Mouse (Mus musculus): ENCODE results near the gene Shank2. TPM values are rescaled to one million over a fixed set of nuclear protein-coding genes. Genes with fewer than 3 reads are reported as not detected.

Shank2 gene
- polyA plus RNA-seq (2014; fragmentation: Nextera tagmentation; extraction: Ambion mirVana): 0.16 and 0.49 TPM in 2 replicates

DNA sequence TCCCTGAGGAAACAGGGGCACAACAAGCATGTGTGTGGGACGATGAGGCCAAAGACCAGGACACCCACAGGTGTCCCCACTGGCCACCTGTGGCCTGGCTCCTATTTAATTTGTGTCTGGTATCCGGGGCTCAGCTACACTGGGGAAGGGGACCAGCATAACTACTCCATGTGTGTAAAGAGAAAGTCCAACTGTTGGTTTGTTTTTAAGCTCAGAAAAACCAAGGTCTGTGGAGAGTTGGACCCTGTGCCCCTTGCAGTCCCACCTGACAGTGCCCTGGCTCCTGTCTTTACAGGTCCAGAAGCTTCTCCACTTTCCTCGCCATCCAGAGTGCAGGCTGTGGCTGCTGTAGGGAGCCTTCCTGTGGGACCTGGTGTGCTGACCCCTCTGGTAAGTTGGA, at the start of gene Shank2:
Gene Shank2 (plus strand): TSS at position 301 of the 400 bp plus-strand sequence.
- Histone ChIP-seq H3K36me3 (ENCODE audit: control insufficient read depth, insufficient read depth, low read length) (no peaks in the 10 kb centered on the region), H3K4me3 (ENCODE audit: control insufficient read depth in 1 of 2, insufficient read depth in 1 of 2, low read depth in 1 of 2, low read length in 2 of 2) (no peak within 1 kb of the TSS), H3K9ac (ENCODE audit: low read length) (no peak within 1 kb of the TSS), H3K27ac (replicated peaks in 1 of 2; ENCODE audit: control insufficient read depth in 1 of 2, insufficient read depth in 1 of 2, low read depth in 2 of 2, low read length in 2 of 2) (no peak within 1 kb of the TSS), H3K4me1 (ENCODE audit: control insufficient read depth in 2 of 2, insufficient read depth in 2 of 2, low read length in 2 of 2) (no peaks in the 10 kb centered on the region), H3K27me3 (ENCODE audit: control insufficient read depth, insufficient read depth, low read length) (no peaks in the 10 kb centered on the region), H3K9me3 (ENCODE audit: control insufficient read depth, low read length) (peaks cover 6% of the 10 kb centered on the region), H3K4me2 (ENCODE audit: low read length) (no peak within 1 kb of the TSS)
- ATAC-seq (ENCODE audit: insufficient number of reproducible peaks, insufficient read depth, low FRiP score, low read depth): no peak
- 67% methylated on average over 3 of the region's 3 CpGs for WGBS

DNA sequence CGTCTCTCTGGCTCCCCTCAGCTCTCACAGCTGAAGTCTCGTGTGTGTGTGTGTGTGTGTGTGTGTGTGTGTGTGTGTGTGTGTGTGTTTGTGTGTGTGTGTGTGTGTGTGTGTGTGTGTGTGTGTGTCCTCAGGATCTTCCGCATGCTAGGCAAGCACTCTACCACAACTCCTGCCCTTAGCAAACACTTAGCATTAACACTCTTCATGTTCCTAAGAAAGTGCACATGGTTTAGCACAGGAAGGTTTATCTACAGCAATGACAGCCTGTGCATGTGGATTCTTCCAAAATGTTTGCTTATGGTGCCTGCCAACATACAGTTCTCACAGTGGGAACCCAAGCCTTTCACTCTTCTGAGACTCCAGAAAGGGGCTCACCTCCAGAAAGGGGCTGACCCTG, 49.6 kb upstream of the Shank2 start:
- Histone ChIP-seq H3K9me3 (ENCODE audit: control insufficient read depth, low read length) (no peaks in the 10 kb centered on the region), H3K9ac (ENCODE audit: low read length) (no peak overlapping the region), H3K4me3 (ENCODE audit: control insufficient read depth in 1 of 2, insufficient read depth in 1 of 2, low read depth in 1 of 2, low read length in 2 of 2) (no peak overlapping the region), H3K4me1 (ENCODE audit: control insufficient read depth in 2 of 2, insufficient read depth in 2 of 2, low read length in 2 of 2) (no peaks in the 10 kb centered on the region), H3K4me2 (ENCODE audit: low read length) (no peak overlapping the region), H3K36me3 (ENCODE audit: control insufficient read depth, insufficient read depth, low read length) (no peaks in the 10 kb centered on the region), H3K27ac (replicated peaks in 1 of 2; ENCODE audit: control insufficient read depth in 1 of 2, insufficient read depth in 1 of 2, low read depth in 2 of 2, low read length in 2 of 2) (no peak overlapping the region), H3K27me3 (ENCODE audit: control insufficient read depth, insufficient read depth, low read length) (peaks cover 4% of the 10 kb centered on the region; the same call in 1 of the 2 replicates)
- ATAC-seq (ENCODE audit: insufficient number of reproducible peaks, insufficient read depth, low FRiP score, low read depth): no peak
- 74% methylated on average over 3 of the region's 3 CpGs for WGBS

DNA sequence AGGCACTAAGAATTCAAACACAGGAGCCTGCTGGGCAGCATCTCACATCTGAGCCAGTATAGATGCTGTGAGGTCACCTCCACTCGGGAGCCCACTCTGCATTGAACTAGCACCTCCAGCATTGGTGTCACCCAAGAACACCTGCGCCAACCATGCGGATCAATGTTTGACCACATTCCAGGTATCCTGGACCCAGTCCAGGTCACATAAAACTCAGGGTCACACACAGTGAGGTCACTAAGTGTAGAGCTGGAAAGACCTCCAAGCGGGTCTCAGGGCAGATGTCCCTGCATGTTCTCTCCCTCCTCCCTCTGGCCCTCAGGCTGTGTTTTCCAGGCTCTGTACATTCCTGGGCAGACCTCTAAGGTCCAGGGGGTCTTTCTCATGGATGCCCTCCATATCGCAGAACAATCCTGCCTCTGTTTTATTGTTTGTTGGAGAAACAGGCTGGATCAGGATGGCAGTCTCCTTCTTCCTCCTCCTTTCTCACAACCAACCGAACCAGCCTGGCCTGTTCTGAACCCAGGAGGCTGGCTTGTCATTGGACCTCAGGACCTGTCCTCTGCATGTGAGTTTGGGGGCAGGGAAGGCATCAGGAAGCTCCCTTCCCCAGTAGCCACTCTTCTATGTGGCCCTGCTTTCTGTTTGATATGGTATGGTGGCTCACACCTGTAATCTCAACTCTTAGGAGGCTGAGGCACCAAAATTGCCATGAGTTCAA, 45.0 kb upstream of the Shank2 start:
- no peak overlapping the region for H3K4me2 ChIP-seq (ENCODE audit: low read length)
- no peaks in the 10 kb centered on the region for H3K9me3 ChIP-seq (ENCODE audit: control insufficient read depth, low read length)
- no peaks in the 10 kb centered on the region for H3K36me3 ChIP-seq (ENCODE audit: control insufficient read depth, insufficient read depth, low read length)
- 83% methylated on average over 6 of the region's 6 CpGs for WGBS
- ATAC-seq (ENCODE audit: insufficient number of reproducible peaks, insufficient read depth, low FRiP score, low read depth): no peak
- no peak overlapping the region for H3K9ac ChIP-seq (ENCODE audit: low read length)
- no peak overlapping the region for H3K4me3 ChIP-seq (ENCODE audit: control insufficient read depth in 1 of 2, insufficient read depth in 1 of 2, low read depth in 1 of 2, low read length in 2 of 2)
- no peak overlapping the region for H3K27ac ChIP-seq (replicated peaks in 1 of 2; ENCODE audit: control insufficient read depth in 1 of 2, insufficient read depth in 1 of 2, low read depth in 2 of 2, low read length in 2 of 2)
- H3K4me1 ChIP-seq (ENCODE audit: control insufficient read depth in 2 of 2, insufficient read depth in 2 of 2, low read length in 2 of 2): no peaks in the 10 kb centered on the region
- H3K27me3 ChIP-seq (ENCODE audit: control insufficient read depth, insufficient read depth, low read length): no peaks in the 10 kb centered on the region; the same call in 1 of the 2 replicates

DNA sequence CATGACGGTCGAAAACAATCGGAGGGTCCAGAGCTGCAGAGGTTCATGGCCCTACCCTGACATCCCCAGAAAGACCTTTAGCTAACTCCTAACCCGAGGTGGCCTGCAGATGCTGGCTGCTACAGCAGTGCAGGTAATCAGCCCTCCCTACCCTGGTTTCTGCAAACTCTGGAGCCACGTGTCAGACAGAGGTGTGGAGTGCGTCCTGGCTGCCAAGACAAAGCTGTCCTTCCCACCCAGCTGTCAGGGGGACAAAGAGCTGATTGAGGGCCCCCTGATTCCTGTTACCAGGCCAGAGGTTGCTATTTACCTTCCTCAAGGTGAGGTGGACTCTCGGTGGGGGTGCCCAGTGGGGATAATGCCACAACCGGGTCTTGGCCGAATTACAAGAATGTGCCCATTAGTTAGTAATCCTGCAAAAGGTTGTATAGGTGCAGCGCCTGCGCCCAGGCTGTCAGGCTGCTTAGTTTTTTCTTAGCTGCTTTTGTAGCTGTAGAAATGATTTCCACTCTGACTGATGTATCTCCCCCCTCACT, 43.6 kb upstream of the Shank2 start:
- Histone ChIP-seq H3K4me3 (ENCODE audit: control insufficient read depth in 1 of 2, insufficient read depth in 1 of 2, low read depth in 1 of 2, low read length in 2 of 2) (no peak overlapping the region), H3K4me1 (ENCODE audit: control insufficient read depth in 2 of 2, insufficient read depth in 2 of 2, low read length in 2 of 2) (no peaks in the 10 kb centered on the region), H3K9ac (ENCODE audit: low read length) (no peak overlapping the region), H3K27me3 (ENCODE audit: control insufficient read depth, insufficient read depth, low read length) (no peaks in the 10 kb centered on the region; the same call in 1 of the 2 replicates), H3K4me2 (ENCODE audit: low read length) (no peak overlapping the region), H3K36me3 (ENCODE audit: control insufficient read depth, insufficient read depth, low read length) (no peaks in the 10 kb centered on the region), H3K9me3 (ENCODE audit: control insufficient read depth, low read length) (no peaks in the 10 kb centered on the region), H3K27ac (replicated peaks in 1 of 2; ENCODE audit: control insufficient read depth in 1 of 2, insufficient read depth in 1 of 2, low read depth in 2 of 2, low read length in 2 of 2) (no peak overlapping the region)
- WGBS: 50% methylated on average over 11 of the region's 11 CpGs
- ATAC-seq (ENCODE audit: insufficient number of reproducible peaks, insufficient read depth, low FRiP score, low read depth): no peak

DNA sequence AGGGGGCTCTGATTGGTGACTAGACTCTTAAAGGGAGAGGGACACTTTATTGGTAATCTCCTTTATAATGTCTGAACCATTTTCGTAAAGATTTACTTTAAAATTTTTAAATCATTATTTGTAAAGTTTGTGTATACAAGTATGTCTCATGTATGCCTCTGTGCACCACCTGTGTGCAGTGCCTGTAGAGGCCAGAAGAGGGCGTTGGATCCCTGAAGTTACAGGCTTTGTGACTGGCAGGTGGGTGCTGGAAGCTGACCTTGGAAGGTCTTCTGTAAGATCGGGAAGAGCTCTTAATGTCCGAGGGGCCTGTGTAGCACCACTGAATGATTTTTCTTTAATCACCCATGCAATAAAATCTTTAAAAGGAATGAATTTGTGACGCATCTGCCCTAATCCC, 37.9 kb upstream of the Shank2 start:
- Histone ChIP-seq H3K4me3 (ENCODE audit: control insufficient read depth in 1 of 2, insufficient read depth in 1 of 2, low read depth in 1 of 2, low read length in 2 of 2) (no peak overlapping the region), H3K27ac (replicated peaks in 1 of 2; ENCODE audit: control insufficient read depth in 1 of 2, insufficient read depth in 1 of 2, low read depth in 2 of 2, low read length in 2 of 2) (no peak overlapping the region), H3K27me3 (ENCODE audit: control insufficient read depth, insufficient read depth, low read length) (no peaks in the 10 kb centered on the region), H3K9me3 (ENCODE audit: control insufficient read depth, low read length) (no peaks in the 10 kb centered on the region), H3K36me3 (ENCODE audit: control insufficient read depth, insufficient read depth, low read length) (no peaks in the 10 kb centered on the region), H3K4me2 (ENCODE audit: low read length) (no peak overlapping the region), H3K9ac (ENCODE audit: low read length) (no peak overlapping the region), H3K4me1 (ENCODE audit: control insufficient read depth in 2 of 2, insufficient read depth in 2 of 2, low read length in 2 of 2) (no peaks in the 10 kb centered on the region)
- 76% methylated on average over 5 of the region's 5 CpGs for WGBS
- no peak for ATAC-seq (ENCODE audit: insufficient number of reproducible peaks, insufficient read depth, low FRiP score, low read depth)

DNA sequence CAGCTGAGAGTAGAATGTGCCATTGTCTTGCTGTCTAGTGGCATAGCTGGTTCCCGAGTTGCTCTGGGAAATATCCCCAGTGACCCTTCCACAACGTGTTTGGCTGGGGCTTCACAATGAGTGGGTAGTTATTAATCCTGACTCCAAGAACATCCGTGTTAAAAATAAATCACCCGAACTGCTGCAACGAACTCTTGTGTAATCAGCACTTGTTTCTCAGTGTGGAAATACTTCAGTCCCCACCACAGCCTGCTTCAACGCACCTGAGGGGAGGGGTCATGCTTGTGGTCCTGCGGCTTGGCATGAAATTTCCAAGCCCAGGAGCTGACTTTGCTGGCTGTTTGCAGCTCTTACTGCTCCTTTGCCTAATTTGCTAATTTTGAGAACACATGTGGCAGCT, 35.1 kb upstream of the Shank2 start:
- H3K27ac ChIP-seq (replicated peaks in 1 of 2; ENCODE audit: control insufficient read depth in 1 of 2, insufficient read depth in 1 of 2, low read depth in 2 of 2, low read length in 2 of 2): no peak overlapping the region
- no peak for ATAC-seq (ENCODE audit: insufficient number of reproducible peaks, insufficient read depth, low FRiP score, low read depth)
- WGBS: 53% methylated on average over 7 of the region's 7 CpGs
- no peak overlapping the region for H3K4me2 ChIP-seq (ENCODE audit: low read length)
- H3K4me3 ChIP-seq (ENCODE audit: control insufficient read depth in 1 of 2, insufficient read depth in 1 of 2, low read depth in 1 of 2, low read length in 2 of 2): no peak overlapping the region
- H3K36me3 ChIP-seq (ENCODE audit: control insufficient read depth, insufficient read depth, low read length): no peaks in the 10 kb centered on the region
- H3K9me3 ChIP-seq (ENCODE audit: control insufficient read depth, low read length): no peaks in the 10 kb centered on the region
- no peak overlapping the region for H3K9ac ChIP-seq (ENCODE audit: low read length)
- H3K4me1 ChIP-seq (ENCODE audit: control insufficient read depth in 2 of 2, insufficient read depth in 2 of 2, low read length in 2 of 2): no peaks in the 10 kb centered on the region
- no peaks in the 10 kb centered on the region for H3K27me3 ChIP-seq (ENCODE audit: control insufficient read depth, insufficient read depth, low read length)

DNA sequence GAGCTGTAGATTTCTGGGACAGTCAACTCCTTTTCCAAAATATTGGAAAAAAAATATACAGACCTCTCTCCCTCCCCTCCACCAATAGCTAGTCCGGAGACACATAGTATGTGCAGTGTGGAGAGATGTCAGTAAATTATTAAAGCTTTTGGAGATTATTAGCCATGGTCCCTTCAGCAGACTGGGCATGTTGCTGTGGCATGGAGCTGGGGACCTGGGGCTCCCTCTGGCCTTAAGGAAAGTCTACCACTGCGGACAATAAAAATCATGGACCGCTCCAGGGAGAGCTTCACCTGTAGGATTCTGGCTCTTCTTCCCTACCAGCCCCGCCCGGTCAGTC, 24.3 kb upstream of the Shank2 start:
- Histone ChIP-seq H3K27me3 (ENCODE audit: control insufficient read depth, insufficient read depth, low read length) (peaks cover 77% of the 10 kb centered on the region), H3K4me2 (ENCODE audit: low read length) (peak overlapping the region; percentile 74), H3K4me3 (ENCODE audit: control insufficient read depth in 1 of 2, insufficient read depth in 1 of 2, low read depth in 1 of 2, low read length in 2 of 2) (peak overlapping the region; percentile 37 to 44; a peak in 3 of 4 replicates), H3K9me3 (ENCODE audit: control insufficient read depth, low read length) (no peaks in the 10 kb centered on the region), H3K27ac (replicated peaks in 1 of 2; ENCODE audit: control insufficient read depth in 1 of 2, insufficient read depth in 1 of 2, low read depth in 2 of 2, low read length in 2 of 2) (no peak overlapping the region), H3K4me1 (ENCODE audit: control insufficient read depth in 2 of 2, insufficient read depth in 2 of 2, low read length in 2 of 2) (peaks cover 0 to 11% of the 10 kb centered on the region in 2 experiments; a peak in 2 of 4 replicates), H3K36me3 (ENCODE audit: control insufficient read depth, insufficient read depth, low read length) (no peaks in the 10 kb centered on the region), H3K9ac (ENCODE audit: low read length) (0 out of 2 replicates have a peak overlapping the region, but pooled peaks have one; percentile 22)
- no peak for ATAC-seq (ENCODE audit: insufficient number of reproducible peaks, insufficient read depth, low FRiP score, low read depth)
- 14% methylated on average over 5 of the region's 5 CpGs for WGBS

All from heart, embryonic 14.5 days (tissue).